Mouse (Mus musculus) small intestine, adult 2 months (tissue): Measurements from ENCODE around the gene Lgals4.

Source experiments
- CTCF ChIP-seq: fragments of 200-500 bp; IDR thresholded peaks from 2 replicates; pipeline ENCODE4 v1.5.1; 2012; ENCODE audit warnings: low read depth, mild to moderate bottlenecking, control low read depth, inconsistent platforms, low read length, moderate library complexity, mixed read lengths; ENCODE audit not compliant: insufficient replicate concordance, insufficient read length; ENCODE audit errors: extremely low read depth
- POLR2A ChIP-seq: fragments of 200-500 bp; IDR thresholded peaks from 2 replicates; pipeline ENCODE4 v1.6.1; 2012; ENCODE audit warnings: low read depth, mild to moderate bottlenecking, control low read depth, inconsistent platforms, low read length, moderate library complexity

GRCm38 (mm10) chr7:28863540-28863939, 29.9 kb downstream of the Lgals4 start, which contains the start of gene Lgals7:
- TF ChIP-seq POLR2A (no peak), CTCF (no peak)
